Mouse (Mus musculus): ENCODE results near the gene Lrrc45.

GRCm38 (mm10) chr11:120707225-120707624, 6.5 kb upstream of the Lrrc45 start:
- TF ChIP-seq CTCF (IDR thresholded peaks at IDR 0.05; ENCODE audit: low read depth, low read length) (no peak), POLR2A (IDR thresholded peaks at IDR 0.05; ENCODE audit: borderline replicate concordance, low read depth, low read length) (no peak)
